Mouse (Mus musculus) urinary bladder, postnatal 25 days (tissue): Measurements from ENCODE around the gene Pfkfb3.

Source experiments
- DNase-seq: peaks from one replicate; pipeline ENCODE4 v3.0.0; 2022; ENCODE audit warnings: low spot score

Gene Pfkfb3

DNA sequence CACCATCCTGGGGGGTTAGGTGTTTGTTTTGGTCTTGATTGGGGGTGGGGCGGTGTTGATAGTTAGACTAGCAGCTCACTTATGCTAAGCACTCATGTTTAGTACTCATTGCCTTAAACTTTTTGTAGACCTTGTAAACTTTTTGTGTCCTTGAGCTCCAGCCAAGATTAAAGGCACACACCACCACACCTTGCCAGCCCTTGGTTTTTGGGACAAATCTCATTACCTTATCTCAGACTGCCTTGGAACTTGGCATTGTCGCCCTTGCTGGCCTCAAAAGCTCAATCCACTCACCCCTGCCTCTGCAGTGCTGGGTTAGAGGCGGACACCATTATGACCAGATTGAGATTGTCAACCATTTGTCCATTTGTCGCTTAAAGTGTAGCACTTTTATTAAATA lies 125.3 kb downstream of the Pfkfb3 start:
- DNase-seq, result no peak

DNA sequence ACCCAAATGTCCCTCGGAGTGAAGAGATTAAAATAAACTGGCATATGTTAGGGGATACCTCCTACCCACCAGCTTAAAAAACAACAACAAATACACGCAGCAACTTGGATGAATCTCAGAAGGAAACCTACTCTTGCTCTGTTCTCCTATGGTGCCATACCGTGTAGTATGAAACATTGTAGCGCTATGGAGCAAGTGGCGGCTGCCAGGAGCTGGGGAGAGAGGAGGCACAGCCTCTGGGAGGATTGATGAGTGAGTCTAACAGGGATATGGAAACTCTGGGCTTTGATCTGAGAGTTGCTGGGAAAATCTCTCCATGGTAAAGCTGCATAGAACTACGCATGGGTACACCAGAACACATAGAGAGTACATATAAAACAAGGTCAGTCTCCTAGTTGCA lies 126.3 kb downstream of the Pfkfb3 start:
- no peak for DNase-seq

DNA sequence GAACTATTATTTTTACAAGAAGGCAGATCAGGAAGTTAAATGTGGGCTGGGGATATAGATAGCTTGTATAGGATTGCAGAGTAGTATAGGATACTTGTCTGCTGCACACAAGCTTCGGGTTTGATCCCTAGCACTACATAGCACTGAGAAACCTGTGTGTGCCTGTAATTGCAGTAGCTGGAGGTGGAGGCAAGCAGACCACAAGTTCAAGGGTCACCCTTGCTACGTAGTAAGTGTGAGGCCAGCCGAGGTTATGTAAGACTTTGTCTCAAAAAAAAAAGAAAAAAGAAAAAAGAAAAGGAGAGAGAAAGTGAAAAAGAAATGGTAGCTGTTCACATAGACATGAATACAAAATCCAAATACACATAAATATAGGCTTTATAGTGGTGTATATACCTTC lies 127.5 kb downstream of the Pfkfb3 start:
- no peak for DNase-seq

DNA sequence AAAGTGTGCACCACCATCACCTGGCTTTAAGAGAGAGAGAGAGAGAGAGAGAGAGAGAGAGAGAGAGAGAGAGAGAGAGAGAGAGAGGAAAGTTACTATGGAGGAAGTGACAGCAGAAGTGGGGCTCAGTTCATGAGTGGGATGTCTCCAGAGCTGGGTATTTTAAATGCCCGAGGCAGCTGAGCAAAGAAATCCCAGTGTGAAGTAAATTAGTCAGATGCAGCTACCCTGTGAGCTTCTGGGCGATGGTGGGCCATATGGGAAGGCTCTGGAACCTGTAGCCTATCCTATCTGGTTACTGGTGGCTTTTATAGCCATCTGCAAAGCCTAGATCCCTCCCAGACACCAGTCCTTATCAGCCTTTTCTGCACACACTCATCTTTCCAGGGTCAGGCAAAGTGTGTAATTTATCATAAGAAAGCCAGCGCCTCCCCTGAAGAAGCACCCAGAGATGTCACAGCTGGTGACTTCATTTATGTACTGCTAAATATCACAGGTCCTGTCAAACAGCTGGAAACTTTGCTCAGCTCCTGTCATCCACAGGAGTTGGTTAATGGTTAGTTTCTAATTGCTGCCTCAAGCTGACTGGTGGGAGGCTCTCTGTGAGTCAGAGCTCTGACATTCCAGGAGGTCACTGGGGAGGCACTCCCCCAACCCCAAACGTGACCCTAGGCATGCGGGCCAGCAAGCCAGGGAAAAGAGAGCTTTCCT lies 128.3 kb downstream of the Pfkfb3 start:
- DNase-seq, result peak; percentile 43

DNA sequence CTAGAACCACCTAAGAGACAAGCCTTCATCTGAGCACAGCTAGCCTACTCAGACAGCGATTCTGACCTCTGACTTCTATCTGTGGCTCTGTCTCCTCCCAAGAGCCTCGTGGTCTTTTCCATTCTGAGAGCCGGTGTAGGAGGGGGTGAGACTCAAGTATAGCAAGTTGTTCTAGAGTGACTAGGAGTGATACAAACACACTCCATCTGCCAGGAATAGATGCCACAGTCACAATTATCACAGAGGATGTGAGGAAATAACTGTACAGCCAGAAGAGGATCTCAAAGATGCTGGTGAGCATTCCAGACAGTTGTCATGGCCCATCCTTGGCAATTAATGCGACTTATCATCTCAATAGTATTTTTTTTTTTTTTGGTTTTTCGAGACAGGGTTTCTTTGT lies 129.6 kb downstream of the Pfkfb3 start:
- DNase-seq, result no peak

- no peak for DNase-seq
Measured at GRCm38 (mm10) chr2:11423421-11423820, 130.5 kb downstream of the Pfkfb3 start.

DNA sequence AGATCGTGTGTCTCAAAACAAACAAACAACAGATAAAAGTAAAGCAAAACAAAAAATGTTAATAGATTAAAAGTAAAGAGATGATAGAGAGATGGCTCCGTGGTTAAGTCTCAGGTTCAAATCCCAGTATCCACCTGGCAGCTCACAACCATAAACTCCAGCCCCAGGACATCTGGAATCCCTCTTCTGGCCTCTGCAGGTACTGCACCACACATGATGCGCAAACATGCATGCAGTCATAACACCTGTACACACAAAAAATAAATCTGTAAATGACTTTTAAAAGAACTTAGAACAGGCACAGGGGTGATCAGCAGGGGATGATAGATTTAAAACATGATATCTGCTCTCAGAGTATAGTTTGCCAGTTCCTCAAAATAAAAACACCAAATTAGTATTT lies 131.5 kb downstream of the Pfkfb3 start:
- DNase-seq, result no peak
